Comparison of ENCODE assay signal across 22 mouse cellular contexts in the genomic region with DNA sequence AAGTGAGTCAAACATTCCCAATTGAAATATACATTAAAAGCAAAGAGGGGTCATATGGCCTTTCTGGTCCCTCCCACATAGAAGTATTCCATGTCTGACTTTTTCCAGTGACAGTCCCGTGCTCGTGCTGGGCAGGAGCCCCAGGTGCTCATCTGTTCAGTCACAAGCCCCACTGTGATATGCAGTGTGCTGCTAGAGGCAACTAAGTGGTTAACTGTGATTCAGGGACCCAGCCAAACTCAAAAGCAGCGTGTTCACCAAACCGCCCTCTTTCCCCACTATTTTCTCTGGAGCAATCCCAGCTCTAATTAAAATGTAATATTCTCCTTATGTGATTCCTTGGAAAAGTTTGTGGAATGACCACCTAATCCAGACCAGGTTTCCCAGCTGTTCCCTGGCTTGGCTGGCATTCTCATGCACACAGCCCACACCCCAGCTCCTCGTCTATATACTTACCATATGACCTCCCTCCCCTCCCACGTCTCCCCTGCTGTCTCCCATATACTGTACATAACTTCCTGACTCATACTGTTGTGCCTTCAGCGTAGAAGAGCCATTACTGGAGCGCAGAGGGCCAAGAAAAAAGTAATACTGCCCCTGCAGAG.
DNase-seq lines count a peak whose midpoint lies in the region; ATAC-seq and TF ChIP-seq lines count a peak whose summit lies in the region.
"Had no signal": no experiment of that assay in that cellular context is flagged by ENCODE, and none has a peak within 500 bp of the region (broad histone marks: within the 10 kb centered on the region; RNA-seq: fewer than 3 reads in every experiment).

No protein-coding gene starts in this region.

- TF ChIP-seq CTCF in left cerebral cortex, adult 2 months (IDR thresholded peaks at IDR 0.05), result no peak

- peak overlapping the region; percentile 31; the same call in 1 of the 2 replicates for H3K27ac ChIP-seq in heart, embryonic 13.5 days (replicated peaks)
- H3K27ac ChIP-seq in embryonic facial prominence, embryonic 10.5 days (replicated peaks), result no peak overlapping the region
- H3K27ac ChIP-seq in left cerebral cortex, adult 2 months, result no peak overlapping the region
- H3K27ac ChIP-seq: stomach, postnatal 0 days had no signal

- no peaks in the 10 kb centered on the region for H3K27me3 ChIP-seq in heart, embryonic 13.5 days (replicated peaks)
- H3K27me3 ChIP-seq in embryonic facial prominence, embryonic 10.5 days (replicated peaks; ENCODE audit: low read depth, poor library complexity, severe bottlenecking), result no peaks in the 10 kb centered on the region
- H3K27me3 ChIP-seq: heart, embryonic 12.5 days had no signal

- no peak for ATAC-seq in heart, embryonic 13.5 days (ENCODE audit: extremely low read depth, insufficient number of reproducible peaks, low FRiP score, low TSS enrichment)
- ATAC-seq: forebrain, embryonic 16.5 days; hindbrain, embryonic 16.5 days; liver, postnatal 0 days had no signal

- intact Hi-C loops in left cerebral cortex, adult 2 months (cut with DNase I), result no loop called here

- no peak overlapping the region for H3K4me3 ChIP-seq in heart, embryonic 13.5 days
- no peak overlapping the region for H3K4me3 ChIP-seq in embryonic facial prominence, embryonic 10.5 days
- no peak overlapping the region for H3K4me3 ChIP-seq in left cerebral cortex, adult 2 months
- H3K4me3 ChIP-seq: heart, embryonic 12.5 days; megakaryocyte, embryonic 14.5 days; myocyte had no signal

- no peak overlapping the region for H3K9ac ChIP-seq in heart, embryonic 13.5 days
- H3K9ac ChIP-seq: heart, embryonic 12.5 days; liver, postnatal 0 days had no signal

- no peak overlapping the region for H3K4me2 ChIP-seq in heart, embryonic 13.5 days
- H3K4me2 ChIP-seq: heart, embryonic 12.5 days had no signal

- DNase-seq in heart, adult 18-20 months, result no peak
- DNase-seq in 3T3-L1 (ENCODE audit: low read depth, low spot score), result peak; percentile 61
- DNase-seq in embryonic facial prominence, embryonic 10.5 days (ENCODE audit: low spot score), result peak; percentile 49
- peak; percentile 79 for DNase-seq in forelimb bud, embryonic 11.5 days (ENCODE audit: low read depth, low spot score)
- DNase-seq in thymus, postnatal 25 days, result no peak
- DNase-seq in urinary bladder, postnatal 14 days (ENCODE audit: low spot score), result no peak
- DNase-seq in left cerebral cortex, adult 2 months (ENCODE audit: extremely low spot score in 1 of 2, low spot score in 2 of 2), result no peak
- DNase-seq: cerebellum, postnatal 10 days; gastrocnemius, postnatal 36 days; kidney, adult 11 months; layer of hippocampus, adult 9-11 months; liver, postnatal 0 days; lung, postnatal 10 days; midbrain, embryonic 14.5 days; right cerebral cortex, postnatal 25 days had no signal

- H3K36me3 ChIP-seq in heart, embryonic 13.5 days, result no peaks in the 10 kb centered on the region
- H3K36me3 ChIP-seq in embryonic facial prominence, embryonic 10.5 days (replicated peaks), result no peaks in the 10 kb centered on the region
- H3K36me3 ChIP-seq: heart, embryonic 12.5 days had no signal

- H3K4me1 ChIP-seq in heart, embryonic 13.5 days, result peaks cover 25% of the 10 kb centered on the region
- peaks cover 10% of the 10 kb centered on the region; the same call in 1 of the 2 replicates for H3K4me1 ChIP-seq in embryonic facial prominence, embryonic 10.5 days

- no peaks in the 10 kb centered on the region for H3K9me3 ChIP-seq in heart, embryonic 13.5 days
- no peaks in the 10 kb centered on the region for H3K9me3 ChIP-seq in embryonic facial prominence, embryonic 10.5 days
- H3K9me3 ChIP-seq: heart, embryonic 12.5 days had no signal

- 41% methylated on average over 8 of the region's 8 CpGs for WGBS in heart, embryonic 13.5 days
- WGBS in embryonic facial prominence, embryonic 10.5 days, result 39% methylated on average over 8 of the region's 8 CpGs

Comparison
In these comparisons a context has a peak if more than half of its experiments do, and no peak if none do; other contexts are left out.
1. DNase-seq: peak in 3T3-L1 (single experiment), embryonic facial prominence, embryonic 10.5 days (single experiment) and forelimb bud, embryonic 11.5 days (single experiment); none in heart, adult 18-20 months (0 of 2), thymus, postnatal 25 days (single experiment), urinary bladder, postnatal 14 days (single experiment) and left cerebral cortex, adult 2 months (0 of 2).